Mouse (Mus musculus) forebrain, embryonic 11.5 days (tissue): ENCODE data around the gene Synrg. TPM values are rescaled to one million over a fixed set of nuclear protein-coding genes. Genes with fewer than 3 reads are reported as not detected.

Source experiments
- ATAC-seq: fragments of 200-750 bp; cut with Nextera tagmentation; replicated peaks from 2 replicates; pipeline ENCODE4 v1.8.0; 2017; ENCODE audit warnings: moderate TSS enrichment; ENCODE audit not compliant: low FRiP score
- DNase-seq: peaks from one replicate; pipeline ENCODE4 v3.0.0-alpha.2; 2017; ENCODE audit warnings: low spot score
- H3K27ac ChIP-seq: fragments of 300-500 bp; sonication (generic); 2 replicates; pipeline ENCODE4 v1.5.1; 2014; ENCODE audit warnings: low read depth, low read length
- H3K27me3 ChIP-seq: fragments of 300-500 bp; sonication (generic); 2 replicates; pipeline ENCODE4 v1.6.1; 2014; ENCODE audit warnings: mild to moderate bottlenecking, low read length, mixed read lengths; ENCODE audit not compliant: control insufficient read depth, insufficient read depth
- H3K36me3 ChIP-seq: fragments of 300-500 bp; sonication (generic); 2 replicates; pipeline ENCODE4 v1.6.1; 2014; ENCODE audit warnings: mild to moderate bottlenecking, low read length, moderate library complexity, mixed read lengths; ENCODE audit not compliant: control insufficient read depth, insufficient read depth
- H3K4me1 ChIP-seq: fragments of 300-500 bp; sonication (generic); replicated peaks from 2 replicates; pipeline ENCODE4 v1.6.1; 2014; ENCODE audit warnings: low read length, mixed read lengths; ENCODE audit not compliant: control insufficient read depth, insufficient read depth
- H3K4me2 ChIP-seq: fragments of 300-500 bp; sonication (generic); 2 replicates; pipeline ENCODE4 v1.6.1; 2014; ENCODE audit warnings: low read depth, mild to moderate bottlenecking, low read length, moderate library complexity, mixed read lengths; ENCODE audit not compliant: severe bottlenecking
- H3K4me3 ChIP-seq: fragments of 300-500 bp; sonication (generic); 2 replicates; pipeline ENCODE4 v1.5.1; 2014; ENCODE audit warnings: low read depth, low read length
- H3K9ac ChIP-seq: fragments of 300-500 bp; sonication (generic); 2 replicates; pipeline ENCODE4 v1.6.1; 2014; ENCODE audit warnings: low read length
- H3K9me3 ChIP-seq: fragments of 300-500 bp; sonication (generic); 2 replicates; pipeline ENCODE4 v1.6.1; 2016; ENCODE audit warnings: low read length, mixed read lengths; ENCODE audit not compliant: control insufficient read depth
- WGBS: fragments of 180-500 bp; shearing (Covaris S2); extraction: QIAGEN DNeasy Blood & Tissue Kit; methylation state at CpG from one replicate; pipeline ENCODE4 v1.1.7; 2014; 5-methylcytosine and 5-hydroxymethylcytosine counted together
- polyA plus RNA-seq: library from polyadenylated mRNA; unstranded; fragments of >200 nt; fragmentation: Nextera tagmentation; extraction: Ambion mirVana; gene quantifications from 2 replicates; pipeline ENCODE4 v1.2.1, GENCODE M21; 2014

Synrg gene
- polyA plus RNA-seq, 1 experiment from 2014 or later: 20.8 TPM

DNA sequence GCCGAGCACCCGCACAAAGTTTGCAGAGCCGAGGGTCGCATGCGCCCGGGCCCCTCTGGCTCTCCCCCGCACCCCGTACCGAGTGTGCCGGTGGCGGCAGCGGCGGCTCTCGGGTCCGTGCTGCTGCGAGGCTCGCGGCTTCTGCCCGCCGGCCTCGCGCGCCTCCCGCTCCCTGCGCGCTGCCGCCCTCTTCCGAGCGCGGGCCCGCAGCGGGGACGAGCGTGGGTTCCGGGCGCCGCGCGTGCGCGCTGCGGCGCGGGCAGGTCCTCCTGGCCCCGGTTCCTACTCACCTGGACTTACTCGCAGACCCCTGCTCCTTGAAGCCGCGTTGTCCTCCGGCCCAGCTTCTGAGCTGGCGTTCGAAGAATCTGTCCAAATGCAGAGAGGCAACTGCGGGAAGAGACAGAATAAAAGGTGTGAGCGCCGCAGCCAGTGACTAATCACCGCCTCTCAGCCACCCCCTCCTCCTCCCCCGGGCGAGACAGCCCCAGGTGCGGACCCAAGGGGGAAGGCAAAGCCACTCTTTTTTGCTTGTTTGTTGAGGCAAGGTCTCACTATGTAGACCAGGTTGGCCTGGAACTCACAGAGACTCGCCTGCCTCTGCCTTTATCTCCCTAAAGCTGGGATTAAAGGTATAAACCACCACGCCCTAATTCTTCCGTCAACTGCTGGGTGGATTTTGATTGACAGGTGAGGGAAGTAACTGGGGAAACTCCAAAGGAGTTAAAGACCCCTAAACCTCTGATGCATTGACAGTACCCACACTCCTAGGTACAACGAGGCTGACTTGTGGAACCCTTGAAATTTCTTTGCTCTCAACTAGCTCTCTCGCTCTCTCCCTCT, 104.2 kb downstream of the Synrg start:
- DNase-seq (peak; percentile 80), ATAC-seq (peak; percentile 74)
- Histone ChIP-seq H3K4me3 (peak overlapping the region; percentile 66), H3K27ac (no peak overlapping the region), H3K9me3 (no peaks in the 10 kb centered on the region), H3K4me1 (peaks cover 10% of the 10 kb centered on the region), H3K4me2 (peak overlapping the region; percentile 84), H3K9ac (peak overlapping the region; percentile 83), H3K36me3 (no peaks in the 10 kb centered on the region), H3K27me3 (peaks cover 12% of the 10 kb centered on the region)
- WGBS: 2% methylated on average over 60 of the region's 63 CpGs

DNA sequence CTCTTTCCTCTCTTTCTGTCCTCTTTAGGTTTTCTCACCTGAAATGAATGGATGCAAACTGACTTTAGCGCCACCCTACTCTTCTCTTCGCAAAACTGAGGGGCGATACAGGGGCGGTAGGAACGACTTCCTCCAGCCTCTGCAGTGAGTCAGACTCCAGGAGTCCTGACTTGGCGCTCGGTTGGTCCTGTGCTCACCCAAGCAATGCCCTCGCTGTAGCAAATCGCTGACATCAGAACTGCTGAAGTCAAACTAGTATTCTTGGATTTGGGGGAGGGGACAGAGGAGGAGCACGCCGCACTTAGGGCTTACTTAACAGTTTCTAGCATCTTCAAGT, 104.8 kb downstream of the Synrg start, which contains the start of gene Dusp14:
Gene Dusp14, minus strand, starts transcription at position 228 of the 337 bp plus-strand sequence.
- peak within 1 kb of the TSS; percentile 84 for H3K4me2 ChIP-seq
- no peak within 1 kb of the TSS for H3K27ac ChIP-seq
- no peak for ATAC-seq
- no peaks in the 10 kb centered on the region for H3K36me3 ChIP-seq
- WGBS: 17% methylated on average over 11 of the region's 11 CpGs
- peaks cover 12% of the 10 kb centered on the region for H3K27me3 ChIP-seq
- peak within 1 kb of the TSS; percentile 83 for H3K9ac ChIP-seq
- H3K4me3 ChIP-seq: peak within 1 kb of the TSS; percentile 66
- H3K4me1 ChIP-seq: peaks cover 10% of the 10 kb centered on the region
- DNase-seq: no peak
- H3K9me3 ChIP-seq: no peaks in the 10 kb centered on the region

DNA sequence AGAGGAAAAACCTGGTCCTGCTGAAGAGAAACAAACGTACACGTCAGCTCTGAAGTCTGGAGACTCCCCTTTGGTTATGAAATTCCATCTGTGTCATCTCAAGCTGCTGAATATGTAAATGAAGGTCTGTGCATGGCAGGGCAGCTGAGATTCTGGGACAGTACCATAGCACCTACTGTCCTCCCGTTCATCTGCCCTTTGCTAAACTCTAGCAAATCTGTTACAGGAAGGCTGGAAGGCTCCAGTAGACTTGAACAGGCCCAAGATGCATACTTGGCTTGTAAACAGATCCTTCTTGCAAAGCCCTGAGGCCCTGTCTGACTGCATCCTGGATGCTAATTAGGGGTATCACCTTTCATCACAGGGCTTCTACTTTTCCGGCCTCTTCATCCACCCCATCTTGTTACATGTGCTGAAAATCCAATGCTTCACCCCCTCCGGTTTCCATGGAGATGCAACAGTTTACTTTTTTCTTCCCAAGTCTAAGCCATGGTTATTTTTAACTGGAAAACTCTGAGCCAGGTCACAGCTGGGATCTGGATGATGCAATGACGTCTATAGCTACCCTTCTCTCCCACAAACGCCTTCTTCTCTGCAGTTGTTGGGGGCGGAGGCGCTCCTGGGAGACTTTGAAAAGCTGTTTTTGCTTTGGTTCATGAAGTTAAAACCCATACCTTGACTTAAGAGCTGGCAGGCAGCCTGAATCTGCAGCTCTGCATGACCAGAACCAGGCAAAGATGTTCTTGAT, 108.8 kb downstream of the Synrg start:
- 63% methylated on average over 9 of the region's 9 CpGs for WGBS
- no peak overlapping the region for H3K4me2 ChIP-seq
- DNase-seq (no peak), ATAC-seq (no peak)
- no peak overlapping the region for H3K27ac ChIP-seq
- H3K27me3 ChIP-seq: peaks cover 7% of the 10 kb centered on the region
- no peaks in the 10 kb centered on the region; the same call in 1 of the 2 replicates for H3K4me1 ChIP-seq
- H3K36me3 ChIP-seq: no peaks in the 10 kb centered on the region
- H3K4me3 ChIP-seq: no peak overlapping the region
- no peaks in the 10 kb centered on the region for H3K9me3 ChIP-seq
- H3K9ac ChIP-seq: no peak overlapping the region

DNA sequence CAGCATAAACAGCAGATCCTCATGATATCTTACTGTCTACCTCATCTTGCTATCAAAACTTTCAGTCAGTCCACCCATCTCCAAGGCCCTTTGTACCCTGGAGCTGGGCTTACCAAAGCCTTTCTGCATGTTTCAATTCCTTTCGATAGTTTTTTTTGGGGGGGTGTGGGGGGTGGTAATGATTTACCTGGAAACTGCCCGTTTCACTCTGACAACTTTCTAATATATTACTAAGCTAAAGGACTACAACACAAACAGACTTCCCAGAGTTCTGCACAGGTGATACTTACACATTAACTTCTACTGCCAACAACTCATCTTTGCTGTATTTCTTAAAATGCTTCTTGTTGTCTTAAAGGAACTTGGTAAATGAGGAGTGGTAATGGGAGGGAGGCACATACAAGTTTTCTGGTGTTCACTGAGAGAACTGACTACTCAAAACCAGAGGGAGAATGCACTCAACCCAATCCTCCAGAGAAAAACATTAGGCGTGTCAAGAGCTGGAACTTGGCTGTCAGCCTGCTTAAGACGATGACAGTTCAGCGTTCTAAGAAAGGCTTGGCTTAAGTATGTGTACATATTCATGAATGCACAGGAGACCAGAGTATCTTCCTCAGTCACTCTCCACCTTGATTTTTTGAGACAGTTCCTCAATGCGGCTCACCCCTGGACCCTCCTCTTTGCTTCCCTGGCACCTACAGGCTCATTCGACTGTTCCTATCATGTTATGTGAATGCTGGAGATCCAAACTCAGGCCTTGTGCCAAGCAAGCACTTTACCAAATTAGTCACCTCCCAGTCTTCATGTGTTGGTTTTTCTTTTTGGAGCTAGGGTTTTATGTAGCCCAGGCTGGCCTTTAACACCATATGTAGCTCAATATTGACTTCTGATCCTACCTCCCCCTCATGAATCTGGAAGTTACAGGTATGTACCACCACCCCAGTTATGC, 109.9 kb downstream of the Synrg start:
- WGBS: 89% methylated on average over 7 of the region's 7 CpGs
- DNase-seq: no peak
- peaks cover 2% of the 10 kb centered on the region; the same call in 1 of the 2 replicates for H3K27me3 ChIP-seq
- no peak overlapping the region for H3K4me3 ChIP-seq
- H3K9ac ChIP-seq: no peak overlapping the region
- ATAC-seq: no peak
- no peaks in the 10 kb centered on the region for H3K36me3 ChIP-seq
- H3K9me3 ChIP-seq: no peaks in the 10 kb centered on the region
- H3K4me1 ChIP-seq: no peaks in the 10 kb centered on the region
- H3K27ac ChIP-seq: no peak overlapping the region
- H3K4me2 ChIP-seq: no peak overlapping the region

DNA sequence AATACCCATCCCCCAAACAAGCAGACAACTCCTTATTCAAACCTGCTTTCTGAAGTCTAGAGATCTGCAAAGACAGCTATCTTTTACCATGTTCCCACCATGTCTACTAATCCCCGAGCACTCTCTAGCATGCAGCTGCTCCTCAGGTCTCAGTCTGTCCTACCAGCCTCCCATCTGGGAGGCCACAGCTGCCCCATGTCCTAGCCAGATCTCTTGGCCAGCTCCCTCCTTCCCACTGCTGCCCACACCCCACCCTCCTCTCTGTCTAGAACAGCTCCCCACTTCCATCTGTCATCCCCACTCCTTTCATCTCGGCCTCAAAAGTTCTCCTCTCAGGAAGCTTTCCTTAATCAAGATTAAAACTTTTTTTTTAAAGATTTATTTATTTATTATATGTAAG, 112.8 kb downstream of the Synrg start:
- no peaks in the 10 kb centered on the region for H3K36me3 ChIP-seq
- H3K9ac ChIP-seq: no peak overlapping the region
- DNase-seq (no peak), ATAC-seq (no peak)
- no peaks in the 10 kb centered on the region for H3K9me3 ChIP-seq
- no peak overlapping the region for H3K4me2 ChIP-seq
- no peak overlapping the region for H3K27ac ChIP-seq
- no peaks in the 10 kb centered on the region for H3K27me3 ChIP-seq
- no peaks in the 10 kb centered on the region for H3K4me1 ChIP-seq
- no peak overlapping the region for H3K4me3 ChIP-seq
- 86% methylated on average over 2 of the region's 2 CpGs for WGBS

DNA sequence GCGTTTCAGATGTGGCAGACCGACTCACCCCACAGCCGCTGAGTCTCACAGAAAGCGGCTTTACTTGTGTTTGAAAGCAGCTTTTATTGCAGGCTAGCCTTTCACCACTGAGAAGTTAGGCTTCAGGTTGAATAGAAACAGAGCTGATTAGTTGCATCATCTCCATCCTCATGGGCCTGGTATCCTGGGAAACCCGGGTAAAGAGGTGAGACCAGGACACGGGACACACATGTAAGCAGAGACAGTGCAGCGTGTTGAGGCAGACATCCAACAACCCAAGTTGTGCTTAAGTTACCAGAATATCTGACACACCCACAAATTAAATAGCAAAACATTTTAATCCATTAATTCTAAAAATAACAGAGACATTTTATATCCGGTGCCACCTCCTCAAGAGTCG, 114.4 kb downstream of the Synrg start:
- no peaks in the 10 kb centered on the region for H3K27me3 ChIP-seq
- no peaks in the 10 kb centered on the region; the same call in 1 of the 2 replicates for H3K36me3 ChIP-seq
- no peak overlapping the region for H3K27ac ChIP-seq
- H3K4me2 ChIP-seq: no peak overlapping the region
- H3K4me1 ChIP-seq: no peaks in the 10 kb centered on the region
- WGBS: 87% methylated on average over 9 of the region's 9 CpGs
- DNase-seq (no peak), ATAC-seq (no peak)
- H3K9ac ChIP-seq: no peak overlapping the region
- H3K4me3 ChIP-seq: no peak overlapping the region
- H3K9me3 ChIP-seq: no peaks in the 10 kb centered on the region

DNA sequence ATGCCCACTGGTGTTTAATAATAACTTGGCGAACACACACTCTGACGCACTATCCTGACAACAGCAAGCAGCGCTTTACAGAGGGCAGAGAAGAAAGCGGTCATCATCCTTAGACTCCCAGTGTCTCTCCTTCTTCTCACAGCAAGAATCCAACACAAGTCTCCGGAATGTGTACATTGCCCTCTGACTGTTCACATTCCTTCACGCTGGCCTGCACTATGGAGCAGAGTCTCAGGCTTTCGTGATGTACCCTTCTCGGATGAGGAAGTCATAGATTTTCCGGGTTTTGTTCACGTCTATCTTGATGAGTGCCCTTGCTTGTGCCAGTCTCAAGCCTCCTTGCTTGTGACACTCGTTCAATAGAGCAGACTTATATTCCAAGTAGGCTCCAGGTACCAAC, 115.1 kb downstream of the Synrg start:
- no peaks in the 10 kb centered on the region for H3K4me1 ChIP-seq
- WGBS: 91% methylated on average over 11 of the region's 11 CpGs
- no peak overlapping the region for H3K9ac ChIP-seq
- no peaks in the 10 kb centered on the region; the same call in 1 of the 2 replicates for H3K36me3 ChIP-seq
- H3K9me3 ChIP-seq: no peaks in the 10 kb centered on the region
- no peak for DNase-seq
- no peak overlapping the region for H3K27ac ChIP-seq
- H3K4me3 ChIP-seq: no peak overlapping the region
- no peak for ATAC-seq
- no peak overlapping the region for H3K4me2 ChIP-seq
- H3K27me3 ChIP-seq: no peaks in the 10 kb centered on the region

DNA sequence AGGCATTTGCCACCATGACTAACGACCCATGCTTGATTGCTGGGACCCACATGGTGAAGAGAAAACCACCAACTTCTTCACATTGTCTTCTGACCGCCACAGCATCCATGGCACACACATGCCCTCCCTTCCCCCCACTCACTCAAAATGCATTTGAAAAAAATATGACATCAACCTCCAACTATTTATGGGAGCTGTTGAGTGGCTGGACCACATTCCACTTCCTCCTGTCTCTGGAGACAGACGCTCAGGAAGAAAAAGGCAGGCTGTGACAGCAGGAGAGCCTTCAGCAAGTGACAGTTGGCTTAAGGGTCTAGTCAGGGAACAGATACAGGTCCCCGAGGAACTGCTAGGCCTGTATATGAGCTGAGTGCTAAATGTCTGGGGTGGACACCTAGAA, 115.7 kb downstream of the Synrg start:
- no peaks in the 10 kb centered on the region for H3K9me3 ChIP-seq
- DNase-seq: no peak
- ATAC-seq: no peak
- H3K9ac ChIP-seq: no peak overlapping the region
- WGBS: 91% methylated on average over 4 of the region's 4 CpGs
- no peaks in the 10 kb centered on the region; the same call in 1 of the 2 replicates for H3K36me3 ChIP-seq
- no peak overlapping the region for H3K27ac ChIP-seq
- H3K27me3 ChIP-seq: no peaks in the 10 kb centered on the region
- no peak overlapping the region for H3K4me2 ChIP-seq
- no peak overlapping the region for H3K4me3 ChIP-seq
- H3K4me1 ChIP-seq: no peaks in the 10 kb centered on the region
